8 mouse cellular contexts compared by ENCODE assay signal in genomic region chr6:86403728-86404099, GRCm38 (mm10). TPM values are rescaled to one million over a fixed set of nuclear protein-coding genes. Genes with fewer than 3 reads are reported as not detected.
DNase-seq lines count a peak whose midpoint lies in the region; ATAC-seq and TF ChIP-seq lines count a peak whose summit lies in the region.

No protein-coding gene starts in this region.

- H3K4me1 ChIP-seq in embryonic facial prominence, embryonic 10.5 days = peaks cover 17% of the 10 kb centered on the region
- H3K4me1 ChIP-seq in heart, embryonic 11.5 days (ENCODE audit: control insufficient read depth, insufficient read depth, low read length) = peaks cover 3% of the 10 kb centered on the region; the same call in 1 of the 2 replicates
- H3K4me1 ChIP-seq in kidney, embryonic 16.5 days (ENCODE audit: insufficient read depth, low read length) = peaks cover 14% of the 10 kb centered on the region
- H3K4me1 ChIP-seq in liver, adult 2 months (ENCODE audit: control insufficient read depth, insufficient read depth, low read length) = peaks cover 10% of the 10 kb centered on the region
- H3K4me1 ChIP-seq in stomach, postnatal 0 days (replicated peaks; ENCODE audit: control insufficient read depth, insufficient read depth) = no peaks in the 10 kb centered on the region

- no peaks in the 10 kb centered on the region for H3K27me3 ChIP-seq in embryonic facial prominence, embryonic 10.5 days (replicated peaks; ENCODE audit: low read depth, poor library complexity, severe bottlenecking)
- no peaks in the 10 kb centered on the region for H3K27me3 ChIP-seq in heart, embryonic 11.5 days (ENCODE audit: control insufficient read depth, insufficient read depth, low read length)
- H3K27me3 ChIP-seq in kidney, embryonic 16.5 days (ENCODE audit: insufficient read depth, low read length) = no peaks in the 10 kb centered on the region; the same call in 1 of the 2 replicates
- no peaks in the 10 kb centered on the region for H3K27me3 ChIP-seq in liver, adult 2 months (ENCODE audit: control insufficient read depth, insufficient read depth, low read length)
- no peaks in the 10 kb centered on the region for H3K27me3 ChIP-seq in stomach, postnatal 0 days (ENCODE audit: control insufficient read depth, insufficient read depth, low read length)

- no peak for TF ChIP-seq POLR2A in liver, adult 2 months (IDR thresholded peaks at IDR 0.05; ENCODE audit: extremely low read depth, insufficient read depth, low read length)

- peaks cover 4% of the 10 kb centered on the region; the same call in 1 of the 2 replicates for H3K79me2 ChIP-seq in liver, adult 2 months (ENCODE audit: control insufficient read depth, insufficient read depth, low read length)

- peak overlapping the region; percentile 100 for H3K27ac ChIP-seq in embryonic facial prominence, embryonic 10.5 days (replicated peaks)
- peak overlapping the region; percentile 100 for H3K27ac ChIP-seq in heart, embryonic 11.5 days (ENCODE audit: low read depth, low read length)
- H3K27ac ChIP-seq in kidney, embryonic 16.5 days (ENCODE audit: low read length) = peak overlapping the region; percentile 100
- H3K27ac ChIP-seq in liver, adult 2 months (replicated peaks; ENCODE audit: insufficient read depth, low read depth, low read length) = no peak overlapping the region
- peak overlapping the region; percentile 100 for H3K27ac ChIP-seq in stomach, postnatal 0 days (replicated peaks)

- ATAC-seq in heart, embryonic 11.5 days (replicated peaks; ENCODE audit: insufficient number of reproducible peaks, low FRiP score, low TSS enrichment) = peak; percentile 76
- peak; percentile 60; the same call in 1 of the 2 replicates for ATAC-seq in kidney, embryonic 16.5 days (ENCODE audit: low FRiP score, low TSS enrichment)
- peak; percentile 30 for ATAC-seq in monocyte, adult 5-6 weeks (replicated peaks; ENCODE audit: insufficient number of reproducible peaks, low FRiP score, low TSS enrichment, poor library complexity, severe bottlenecking)
- peak; percentile 59; the same call in 1 of the 2 replicates for ATAC-seq in stomach, postnatal 0 days (ENCODE audit: low FRiP score, low TSS enrichment)

- peak overlapping the region; percentile 98 for H3K9ac ChIP-seq in heart, embryonic 11.5 days (ENCODE audit: low read depth, low read length)
- peak overlapping the region; percentile 99 for H3K9ac ChIP-seq in kidney, embryonic 16.5 days (replicated peaks; ENCODE audit: low read length)
- H3K9ac ChIP-seq in liver, adult 2 months (ENCODE audit: low read depth, low read length) = no peak overlapping the region
- peak overlapping the region; percentile 95; the same call in 1 of the 2 replicates for H3K9ac ChIP-seq in stomach, postnatal 0 days (ENCODE audit: low read length)

- H3K36me3 ChIP-seq in embryonic facial prominence, embryonic 10.5 days (replicated peaks) = peaks cover 26% of the 10 kb centered on the region
- H3K36me3 ChIP-seq in heart, embryonic 11.5 days (ENCODE audit: control insufficient read depth, insufficient read depth, low read length) = no peaks in the 10 kb centered on the region
- 0 out of 2 replicates have a peak, but pooled peaks cover 6% of the 10 kb centered on the region for H3K36me3 ChIP-seq in kidney, embryonic 16.5 days (ENCODE audit: insufficient read depth, low read length)
- H3K36me3 ChIP-seq in liver, adult 2 months (ENCODE audit: control insufficient read depth, insufficient read depth, low read length) = no peaks in the 10 kb centered on the region
- H3K36me3 ChIP-seq in stomach, postnatal 0 days (ENCODE audit: control insufficient read depth, insufficient read depth, low read length) = no peaks in the 10 kb centered on the region

- no peaks in the 10 kb centered on the region for H3K9me3 ChIP-seq in embryonic facial prominence, embryonic 10.5 days
- no peaks in the 10 kb centered on the region for H3K9me3 ChIP-seq in heart, embryonic 11.5 days (replicated peaks; ENCODE audit: control insufficient read depth, low read length)
- no peaks in the 10 kb centered on the region for H3K9me3 ChIP-seq in kidney, embryonic 16.5 days (ENCODE audit: low read length)
- no peaks in the 10 kb centered on the region for H3K9me3 ChIP-seq in stomach, postnatal 0 days (ENCODE audit: control insufficient read depth, low read length)

- peak overlapping the region; percentile 91 for H3K4me3 ChIP-seq in embryonic facial prominence, embryonic 10.5 days
- peak overlapping the region; percentile 83 for H3K4me3 ChIP-seq in heart, embryonic 11.5 days (ENCODE audit: low read depth, low read length)
- H3K4me3 ChIP-seq in kidney, embryonic 16.5 days (ENCODE audit: low read length) = peak overlapping the region; percentile 93
- peak overlapping the region; percentile 93; the same call in 1 of the 2 replicates for H3K4me3 ChIP-seq in liver, adult 2 months (ENCODE audit: insufficient read depth, low read depth, low read length)
- H3K4me3 ChIP-seq in stomach, postnatal 0 days (ENCODE audit: low read depth, low read length) = peak overlapping the region; percentile 87

- WGBS in embryonic facial prominence, embryonic 10.5 days = under 1% methylated on average over 15 of the region's 15 CpGs
- under 1% methylated on average over 15 of the region's 15 CpGs for WGBS in heart, embryonic 11.5 days (ENCODE audit: insufficient replicate concordance)
- WGBS in kidney, embryonic 16.5 days = under 1% methylated on average over 15 of the region's 15 CpGs
- under 1% methylated on average over 15 of the region's 15 CpGs for WGBS in liver, adult 2 months
- 0% methylated on average over 15 of the region's 15 CpGs for WGBS in stomach, postnatal 0 days

- H3K4me2 ChIP-seq in heart, embryonic 11.5 days = peak overlapping the region; percentile 65
- peak overlapping the region; percentile 67 for H3K4me2 ChIP-seq in kidney, embryonic 16.5 days (replicated peaks; ENCODE audit: low read depth, low read length)
- H3K4me2 ChIP-seq in stomach, postnatal 0 days (replicated peaks; ENCODE audit: low read depth) = peak overlapping the region; percentile 42

- TF ChIP-seq CTCF in liver, adult 2 months (IDR thresholded peaks at IDR 0.05; ENCODE audit: low read depth, low read length) = no peak
- no peak; the same call in 1 of the 2 replicates for TF ChIP-seq CTCF in stomach, postnatal 0 days (IDR thresholded peaks at IDR 0.05; ENCODE audit: low read depth)

- TF ChIP-seq EP300 in stomach, postnatal 0 days (optimal IDR thresholded peaks at IDR 0.05) = no peak

- DNase-seq in A20 (ENCODE audit: low read depth, low spot score) = peak; percentile 93
- peak; percentile 93 for DNase-seq in adrenal gland, postnatal 10 days
- DNase-seq in embryonic facial prominence, embryonic 10.5 days (ENCODE audit: low spot score) = peak; percentile 87
- DNase-seq in liver, adult 2 months (ENCODE audit: extremely low read depth, low read depth, low spot score) = no peak
- peak; percentile 83 for DNase-seq in stomach, postnatal 0 days (ENCODE audit: low spot score)

RNA-seq across cellular contexts. Expression of gene Tia1, which starts 0.3 kb away (rescaled TPM):
- total RNA-seq in adrenal gland, postnatal 10 days (2021) = 10 to 100 TPM; 43.8 to 86.4 TPM
- 214 and 222 TPM in 2 replicates for polyA plus RNA-seq in embryonic facial prominence, embryonic 10.5 days (2016; fragmentation: Nextera tagmentation; extraction: Ambion mirVana)
- polyA plus RNA-seq in heart, embryonic 11.5 days (2014; fragmentation: Nextera tagmentation; extraction: Ambion mirVana) = 144 and 146 TPM in 2 replicates
- 187 and 221 TPM in 2 replicates for polyA plus RNA-seq in kidney, embryonic 16.5 days (2015; fragmentation: Nextera tagmentation; extraction: Ambion mirVana)
- total RNA-seq in liver, adult 2 months (2014; rRNA removed) = 10.9 and 13.6 TPM in 2 replicates
- polyA plus RNA-seq in liver, adult 2 months (2012; rRNA removed) = 2.7 and 4.0 TPM in 2 replicates
- 51.4 to 98.7 TPM (median 74.8 TPM) in 3 replicates for total RNA-seq in monocyte, adult 5-6 weeks (2017)
- 44.6 and 47.2 TPM in 2 replicates for polyA plus RNA-seq in stomach, postnatal 0 days (2015; fragmentation: Nextera tagmentation; extraction: Ambion mirVana)

RNA-seq across cellular contexts. Expression of gene Pcyox1, which starts 6.8 kb away (rescaled TPM):
- total RNA-seq in adrenal gland, postnatal 10 days (2021) = 100 to 1,000 TPM; 149 to 167 TPM
- polyA plus RNA-seq in embryonic facial prominence, embryonic 10.5 days (2016; fragmentation: Nextera tagmentation; extraction: Ambion mirVana) = 68.2 and 73.0 TPM in 2 replicates
- 50.0 and 52.6 TPM in 2 replicates for polyA plus RNA-seq in heart, embryonic 11.5 days (2014; fragmentation: Nextera tagmentation; extraction: Ambion mirVana)
- polyA plus RNA-seq in kidney, embryonic 16.5 days (2015; fragmentation: Nextera tagmentation; extraction: Ambion mirVana) = 113 and 119 TPM in 2 replicates
- 96.5 and 102 TPM in 2 replicates for total RNA-seq in liver, adult 2 months (2014; rRNA removed)
- polyA plus RNA-seq in liver, adult 2 months (2012; rRNA removed) = 60.4 and 74.6 TPM in 2 replicates
- total RNA-seq in monocyte, adult 5-6 weeks (2017) = 31.6 to 40.4 TPM (median 36.6 TPM) in 3 replicates
- 93.8 and 94.8 TPM in 2 replicates for polyA plus RNA-seq in stomach, postnatal 0 days (2015; fragmentation: Nextera tagmentation; extraction: Ambion mirVana)

RNA-seq across cellular contexts. Expression of gene Gm44790, which starts 22.7 kb away (rescaled TPM):
- under 1 TPM in 1 of 2 experiments, not detected in 1; 0.85 TPM for total RNA-seq in adrenal gland, postnatal 10 days (2021)
- polyA plus RNA-seq in embryonic facial prominence, embryonic 10.5 days (2016; fragmentation: Nextera tagmentation; extraction: Ambion mirVana) = 0.69 and 2.5 TPM in 2 replicates
- polyA plus RNA-seq in heart, embryonic 11.5 days (2014; fragmentation: Nextera tagmentation; extraction: Ambion mirVana) = not detected in 2 replicates
- polyA plus RNA-seq in kidney, embryonic 16.5 days (2015; fragmentation: Nextera tagmentation; extraction: Ambion mirVana) = 0.80 TPM in 1 of 2 replicates, not detected in the other
- 0.83 TPM in 1 of 2 replicates, not detected in the other for total RNA-seq in liver, adult 2 months (2014; rRNA removed)
- 1.5 and 4.0 TPM in 2 replicates for polyA plus RNA-seq in liver, adult 2 months (2012; rRNA removed)
- 2.7 to 6.8 TPM in 2 of 3 replicates, not detected in the other for total RNA-seq in monocyte, adult 5-6 weeks (2017)
- polyA plus RNA-seq in stomach, postnatal 0 days (2015; fragmentation: Nextera tagmentation; extraction: Ambion mirVana) = not detected in 2 replicates

RNA-seq across cellular contexts. Expression of gene Snrpg, which starts 32.6 kb away (rescaled TPM):
- total RNA-seq in adrenal gland, postnatal 10 days (2021) = 100 to 1,000 TPM; 222 to 235 TPM
- 902 and 949 TPM in 2 replicates for polyA plus RNA-seq in embryonic facial prominence, embryonic 10.5 days (2016; fragmentation: Nextera tagmentation; extraction: Ambion mirVana)
- 389 and 393 TPM in 2 replicates for polyA plus RNA-seq in heart, embryonic 11.5 days (2014; fragmentation: Nextera tagmentation; extraction: Ambion mirVana)
- polyA plus RNA-seq in kidney, embryonic 16.5 days (2015; fragmentation: Nextera tagmentation; extraction: Ambion mirVana) = 575 and 578 TPM in 2 replicates
- 12.6 and 18.5 TPM in 2 replicates for total RNA-seq in liver, adult 2 months (2014; rRNA removed)
- 25.9 and 37.9 TPM in 2 replicates for polyA plus RNA-seq in liver, adult 2 months (2012; rRNA removed)
- total RNA-seq in monocyte, adult 5-6 weeks (2017) = 46.0 to 69.5 TPM (median 61.3 TPM) in 3 replicates
- polyA plus RNA-seq in stomach, postnatal 0 days (2015; fragmentation: Nextera tagmentation; extraction: Ambion mirVana) = 242 and 277 TPM in 2 replicates

RNA-seq across cellular contexts. Expression of gene C87436, which starts 34.5 kb away (rescaled TPM):
- total RNA-seq in adrenal gland, postnatal 10 days (2021) = 10 to 100 TPM; 15.3 to 17.7 TPM
- polyA plus RNA-seq in embryonic facial prominence, embryonic 10.5 days (2016; fragmentation: Nextera tagmentation; extraction: Ambion mirVana) = 22.6 and 25.1 TPM in 2 replicates
- 15.2 and 16.7 TPM in 2 replicates for polyA plus RNA-seq in heart, embryonic 11.5 days (2014; fragmentation: Nextera tagmentation; extraction: Ambion mirVana)
- 22.0 and 28.4 TPM in 2 replicates for polyA plus RNA-seq in kidney, embryonic 16.5 days (2015; fragmentation: Nextera tagmentation; extraction: Ambion mirVana)
- 10.1 and 10.2 TPM in 2 replicates for total RNA-seq in liver, adult 2 months (2014; rRNA removed)
- 7.6 and 7.8 TPM in 2 replicates for polyA plus RNA-seq in liver, adult 2 months (2012; rRNA removed)
- 43.0 to 51.5 TPM (median 49.7 TPM) in 3 replicates for total RNA-seq in monocyte, adult 5-6 weeks (2017)
- polyA plus RNA-seq in stomach, postnatal 0 days (2015; fragmentation: Nextera tagmentation; extraction: Ambion mirVana) = 15.0 and 16.4 TPM in 2 replicates
